Mouse (Mus musculus) forebrain, embryonic 14.5 days (tissue): ENCODE data around the gene Syde2. TPM values are rescaled to one million over a fixed set of nuclear protein-coding genes. Genes with fewer than 3 reads are reported as not detected.
A peak's percentile ranks its signal among the peaks of the same experiment; 100 is the strongest.

ENCODE experiments used
- ATAC-seq: fragments of 200-750 bp; cut with Nextera tagmentation; 2 replicates; pipeline ENCODE4 v1.8.0; 2017; ENCODE audit warnings: mild to moderate bottlenecking, moderate library complexity
- DNase-seq: peaks from one replicate; pipeline ENCODE4 v3.0.0-alpha.2; 2015; ENCODE audit warnings: low spot score
- H3K27ac ChIP-seq: fragments of 300-500 bp; sonication (generic); 2 replicates; pipeline ENCODE4 v1.5.1; 2014; ENCODE audit warnings: low read depth, mild to moderate bottlenecking, control low read depth, low read length, moderate library complexity
- H3K27me3 ChIP-seq: fragments of 300-500 bp; sonication (generic); replicated peaks from 2 replicates; pipeline ENCODE4 v1.6.1; 2014; ENCODE audit warnings: low read length, control low read depth, mixed read lengths; ENCODE audit not compliant: control insufficient read depth, insufficient read depth
- H3K36me3 ChIP-seq: fragments of 300-500 bp; sonication (generic); 2 replicates; pipeline ENCODE4 v1.6.1; 2014; ENCODE audit warnings: low read length, control low read depth; ENCODE audit not compliant: control insufficient read depth, insufficient read depth
- H3K4me1 ChIP-seq: fragments of 300-500 bp; sonication (generic); 2 replicates; pipeline ENCODE4 v1.6.1; 2014; ENCODE audit warnings: antibody characterized with exemption, low read length, control low read depth; ENCODE audit not compliant: control insufficient read depth, insufficient read depth
- H3K4me2 ChIP-seq: fragments of 300-500 bp; sonication (generic); 2 replicates; pipeline ENCODE4 v1.6.1; 2014; ENCODE audit warnings: mild to moderate bottlenecking, control low read depth, low read length
- H3K4me3 ChIP-seq: fragments of 300-500 bp; sonication (generic); 2 replicates; pipeline ENCODE4 v1.5.1; 2014; ENCODE audit warnings: low read depth, low read length, control low read depth
- H3K9ac ChIP-seq: fragments of 300-500 bp; sonication (generic); 2 replicates; pipeline ENCODE4 v1.6.1; 2014; ENCODE audit warnings: mild to moderate bottlenecking, low read length, control low read depth, moderate library complexity
- H3K9me3 ChIP-seq: fragments of 300-500 bp; sonication (generic); replicated peaks from 2 replicates; pipeline ENCODE4 v1.6.1; 2016; ENCODE audit warnings: low read length, control low read depth, mixed read lengths; ENCODE audit not compliant: control insufficient read depth
- WGBS: fragments of 180-500 bp; shearing (Covaris S2); extraction: QIAGEN DNeasy Blood & Tissue Kit; methylation state at CpG from one replicate; pipeline ENCODE4 v1.1.7; 2014; 5-methylcytosine and 5-hydroxymethylcytosine counted together
- polyA plus RNA-seq: library from polyadenylated mRNA; unstranded; fragments of >200 nt; fragmentation: Nextera tagmentation; extraction: Ambion mirVana; gene quantifications from 2 replicates; pipeline ENCODE4 v1.2.1, GENCODE M21; 2014

Syde2 gene
- polyA plus RNA-seq, 1 experiment from 2014 or later: 0.67 TPM

DNA sequence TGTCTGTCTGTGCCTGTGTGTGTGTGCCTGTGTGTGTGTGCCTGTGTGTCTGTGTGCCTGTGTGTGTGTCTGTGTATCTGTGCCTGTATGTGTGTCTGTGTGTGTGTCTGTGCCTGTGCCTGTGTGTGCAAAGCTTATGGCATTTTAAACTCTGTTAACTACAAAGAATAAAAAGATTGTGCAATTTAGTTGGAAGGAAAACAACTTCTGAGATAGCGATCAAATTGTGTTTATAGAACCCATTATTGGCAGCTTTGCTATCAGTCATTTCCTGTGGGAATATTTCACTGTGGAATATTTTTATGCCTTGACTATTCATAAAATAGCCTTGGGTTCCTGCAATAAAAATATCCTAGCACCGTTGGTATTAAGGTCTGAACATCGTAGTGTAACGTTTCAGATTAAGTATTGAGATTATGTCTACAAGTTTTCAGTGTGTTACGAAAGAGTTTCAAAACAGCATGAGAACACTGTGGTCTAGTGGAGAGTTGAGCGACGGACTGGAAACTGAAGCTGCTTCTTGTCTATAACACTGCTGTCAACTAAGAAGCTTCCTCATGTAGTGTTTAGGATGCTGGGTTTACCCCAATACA, 2.2 kb upstream of the Syde2 start:
- DNase-seq (no peak), ATAC-seq (no peak)
- Histone ChIP-seq H3K9me3 (no peaks in the 10 kb centered on the region), H3K36me3 (no peaks in the 10 kb centered on the region), H3K27ac (no peak overlapping the region), H3K9ac (no peak overlapping the region), H3K4me1 (peaks cover 4% of the 10 kb centered on the region), H3K4me3 (no peak overlapping the region), H3K4me2 (no peak overlapping the region), H3K27me3 (peaks cover 10% of the 10 kb centered on the region; the same call in 1 of the 2 replicates)
- WGBS: 87% methylated on average over 7 of the region's 7 CpGs

DNA sequence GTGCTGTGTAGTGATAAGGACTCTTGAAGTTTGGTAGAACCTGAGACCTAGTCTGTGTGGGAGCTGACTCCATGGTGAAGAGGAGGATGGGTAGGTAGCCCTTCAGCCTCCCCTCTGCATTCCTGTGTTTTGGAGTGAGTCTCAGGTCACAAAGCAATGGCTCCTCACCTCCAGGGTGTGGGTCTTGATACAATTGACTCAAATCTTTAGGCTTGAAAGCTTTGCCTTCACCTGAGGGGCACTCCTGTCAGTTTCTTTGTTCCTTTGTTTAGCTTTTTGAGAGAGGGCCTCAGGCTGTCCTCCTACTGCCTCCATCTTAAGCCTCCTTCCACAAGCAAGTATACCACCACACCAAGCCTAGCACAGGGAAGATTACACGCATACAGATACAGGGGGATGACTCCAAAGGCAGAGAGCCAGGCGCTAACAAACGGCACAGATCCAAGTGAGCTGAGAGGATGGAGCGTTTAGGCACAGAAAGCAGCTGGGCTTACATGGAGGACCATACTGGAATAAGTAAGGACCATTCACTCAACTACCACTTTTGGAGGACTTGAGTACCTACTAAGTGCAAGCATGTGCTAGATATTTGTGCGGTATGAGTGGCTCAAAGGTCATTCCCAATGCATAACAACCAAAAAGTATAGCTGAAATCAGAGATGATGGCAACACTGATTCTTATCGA, 1.2 kb upstream of the Syde2 start:
- no peak overlapping the region for H3K4me3 ChIP-seq
- no peak overlapping the region for H3K27ac ChIP-seq
- peaks cover 10% of the 10 kb centered on the region; the same call in 1 of the 2 replicates for H3K27me3 ChIP-seq
- H3K9ac ChIP-seq: no peak overlapping the region
- WGBS: 47% methylated on average over 6 of the region's 6 CpGs
- no peak overlapping the region for H3K4me2 ChIP-seq
- H3K4me1 ChIP-seq: peaks cover 4% of the 10 kb centered on the region
- H3K36me3 ChIP-seq: no peaks in the 10 kb centered on the region
- no peaks in the 10 kb centered on the region for H3K9me3 ChIP-seq
- DNase-seq: peak; percentile 20
- no peak for ATAC-seq

DNA sequence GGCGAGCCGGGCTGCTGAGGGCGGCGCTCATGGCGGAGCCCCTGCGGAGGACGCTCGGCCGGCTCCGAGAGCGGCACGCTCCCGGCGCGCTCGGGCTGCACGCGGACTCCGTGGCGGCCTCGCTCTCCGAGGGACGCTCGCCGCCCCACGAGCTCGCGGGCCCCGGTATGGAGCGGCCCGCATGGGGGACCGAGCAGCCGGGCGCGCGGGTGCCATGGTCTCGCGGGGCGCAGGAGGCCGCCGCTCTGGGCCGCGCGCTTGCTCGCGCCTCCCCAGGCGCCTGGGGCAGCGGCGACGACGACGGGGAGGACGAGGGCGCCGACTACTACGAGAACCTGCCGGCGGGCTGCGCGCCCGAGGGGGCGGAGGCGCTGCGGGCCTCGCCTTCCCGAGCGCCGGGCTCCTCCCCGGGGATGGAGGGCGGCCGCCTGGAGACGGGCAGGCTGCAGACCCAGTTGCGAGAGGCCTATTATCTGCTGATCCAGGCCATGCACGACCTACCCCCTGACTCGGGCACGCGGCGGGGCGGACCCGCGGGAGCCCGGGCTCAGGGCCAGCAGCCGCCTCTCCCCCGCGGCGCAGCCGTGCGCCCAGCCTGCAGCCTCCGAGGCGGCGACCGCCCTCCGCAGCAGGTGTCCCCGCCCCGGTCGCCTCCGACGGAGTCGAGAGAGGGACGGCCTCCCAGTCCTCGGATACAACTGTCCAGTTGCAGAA, 457 bp downstream of the Syde2 start:
- peaks cover 10% of the 10 kb centered on the region; the same call in 1 of the 2 replicates for H3K27me3 ChIP-seq
- peak overlapping the region; percentile 33; the same call in 1 of the 2 replicates for H3K27ac ChIP-seq
- H3K36me3 ChIP-seq: no peaks in the 10 kb centered on the region
- DNase-seq (peak; percentile 65), ATAC-seq (peak; percentile 82)
- H3K4me3 ChIP-seq: peak overlapping the region; percentile 63
- peak overlapping the region; percentile 70 for H3K9ac ChIP-seq
- peaks cover 4% of the 10 kb centered on the region for H3K4me1 ChIP-seq
- H3K9me3 ChIP-seq: no peaks in the 10 kb centered on the region
- WGBS: under 1% methylated on average over 61 of the region's 101 CpGs
- H3K4me2 ChIP-seq: peak overlapping the region; percentile 77

DNA sequence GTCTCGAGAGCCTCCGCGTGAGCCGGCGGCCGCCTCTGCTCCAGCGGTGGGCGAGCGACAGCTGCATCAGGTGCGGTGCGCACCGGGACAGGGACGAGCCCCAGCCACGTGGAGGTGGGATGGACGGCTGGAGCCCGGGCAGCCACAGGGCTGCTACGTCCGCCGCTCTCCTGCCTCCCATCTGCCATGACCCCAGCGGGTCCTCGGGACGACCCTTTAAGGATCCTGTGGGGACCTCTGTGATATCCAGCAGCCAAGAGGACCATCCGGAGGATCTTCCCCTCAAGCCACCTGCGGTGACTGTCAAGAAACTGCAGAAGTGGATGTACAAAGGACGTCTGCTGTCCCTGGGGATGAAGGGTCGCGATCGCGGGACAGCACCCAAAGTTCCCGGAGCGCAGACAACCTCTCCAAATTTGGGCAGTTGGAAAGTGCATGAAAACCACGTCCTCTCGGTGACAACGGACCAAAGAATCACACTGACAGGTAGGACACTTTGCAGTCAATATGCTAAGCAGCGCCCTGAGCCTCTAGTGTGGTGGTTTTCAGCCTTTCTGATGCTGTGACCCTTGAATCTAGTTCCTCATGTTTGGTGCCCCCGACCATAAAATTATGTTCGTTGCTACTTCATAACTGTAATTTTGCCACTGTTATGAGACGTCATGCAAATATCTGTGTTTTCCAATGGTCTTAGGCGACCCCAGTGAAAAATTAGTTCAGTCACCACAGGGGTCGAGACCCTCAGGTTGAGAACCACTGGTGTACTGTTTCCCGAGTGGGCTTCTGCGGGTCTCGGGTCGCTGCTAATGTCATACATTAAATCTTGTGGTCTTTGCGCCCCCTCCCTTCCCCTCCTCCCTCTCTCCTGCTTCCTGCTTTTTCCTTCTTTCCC, 1.3 kb downstream of the Syde2 start:
- Histone ChIP-seq H3K9ac (peak overlapping the region; percentile 70), H3K9me3 (no peaks in the 10 kb centered on the region), H3K4me3 (peak overlapping the region; percentile 63), H3K27ac (no peak overlapping the region), H3K36me3 (no peaks in the 10 kb centered on the region), H3K4me2 (peak overlapping the region; percentile 77), H3K4me1 (peaks cover 4% of the 10 kb centered on the region), H3K27me3 (peaks cover 10% of the 10 kb centered on the region; the same call in 1 of the 2 replicates)
- ATAC-seq: no peak; the same call in 1 of the 2 replicates
- no peak for DNase-seq
- under 1% methylated on average over 40 of the region's 45 CpGs for WGBS

DNA sequence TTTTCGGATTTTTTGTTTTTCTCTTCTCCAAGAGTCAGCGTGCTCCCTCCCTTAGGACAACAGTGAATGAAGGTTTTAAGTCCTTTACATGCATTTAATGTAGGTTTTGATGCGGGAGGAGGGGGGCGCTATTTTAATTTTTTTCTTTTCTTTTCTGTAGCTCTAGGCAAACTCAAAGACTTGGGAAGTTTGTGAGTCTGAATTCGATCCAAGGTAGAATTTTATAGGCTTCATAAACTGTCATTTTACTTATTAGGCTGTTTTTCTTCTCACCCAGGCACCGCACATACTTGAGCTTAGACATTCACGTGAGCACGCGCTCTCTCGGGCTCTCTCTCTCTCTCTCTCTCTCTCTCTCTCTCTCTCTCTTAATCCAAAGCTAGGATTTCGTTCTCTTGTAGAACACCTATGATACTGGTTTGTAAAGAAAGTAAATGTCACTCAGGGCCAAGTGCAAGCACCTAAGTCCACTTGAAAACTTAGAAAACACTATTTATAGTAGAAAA, 2.0 kb downstream of the Syde2 start:
- no peaks in the 10 kb centered on the region for H3K9me3 ChIP-seq
- WGBS: 3% methylated on average over 11 of the region's 11 CpGs
- H3K9ac ChIP-seq: peak overlapping the region; percentile 70; the same call in 1 of the 2 replicates
- no peak for ATAC-seq
- peaks cover 10% of the 10 kb centered on the region; the same call in 1 of the 2 replicates for H3K27me3 ChIP-seq
- H3K36me3 ChIP-seq: no peaks in the 10 kb centered on the region
- DNase-seq: peak; percentile 16
- H3K27ac ChIP-seq: no peak overlapping the region
- peaks cover 4% of the 10 kb centered on the region for H3K4me1 ChIP-seq
- peak overlapping the region; percentile 63 for H3K4me3 ChIP-seq
- H3K4me2 ChIP-seq: peak overlapping the region; percentile 77

DNA sequence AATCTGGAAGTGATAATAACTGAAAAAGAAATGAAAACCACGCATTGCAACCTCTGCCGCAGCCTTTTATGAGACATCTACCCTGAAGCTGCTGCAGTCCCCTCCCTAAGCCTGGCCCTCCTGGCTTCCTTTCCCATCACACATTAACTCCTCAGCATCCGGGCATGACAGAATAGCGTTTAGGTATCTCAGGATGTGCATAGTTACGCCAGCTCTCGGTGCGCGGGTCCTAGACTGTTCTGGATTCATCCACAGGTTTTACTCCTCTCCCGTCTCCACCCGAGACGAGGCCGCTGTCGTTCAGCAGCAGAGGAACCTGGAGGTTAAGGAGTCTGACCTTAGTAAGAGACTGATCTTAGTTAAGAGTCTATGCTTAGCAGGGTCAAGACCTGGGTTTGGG, 3.5 kb downstream of the Syde2 start:
- ATAC-seq (no peak), DNase-seq (no peak)
- Histone ChIP-seq H3K9ac (no peak overlapping the region), H3K27me3 (peaks cover 10% of the 10 kb centered on the region; the same call in 1 of the 2 replicates), H3K27ac (no peak overlapping the region), H3K4me1 (peaks cover 4% of the 10 kb centered on the region), H3K9me3 (no peaks in the 10 kb centered on the region), H3K4me2 (no peak overlapping the region), H3K36me3 (no peaks in the 10 kb centered on the region), H3K4me3 (no peak overlapping the region)
- WGBS: 91% methylated on average over 13 of the region's 13 CpGs

DNA sequence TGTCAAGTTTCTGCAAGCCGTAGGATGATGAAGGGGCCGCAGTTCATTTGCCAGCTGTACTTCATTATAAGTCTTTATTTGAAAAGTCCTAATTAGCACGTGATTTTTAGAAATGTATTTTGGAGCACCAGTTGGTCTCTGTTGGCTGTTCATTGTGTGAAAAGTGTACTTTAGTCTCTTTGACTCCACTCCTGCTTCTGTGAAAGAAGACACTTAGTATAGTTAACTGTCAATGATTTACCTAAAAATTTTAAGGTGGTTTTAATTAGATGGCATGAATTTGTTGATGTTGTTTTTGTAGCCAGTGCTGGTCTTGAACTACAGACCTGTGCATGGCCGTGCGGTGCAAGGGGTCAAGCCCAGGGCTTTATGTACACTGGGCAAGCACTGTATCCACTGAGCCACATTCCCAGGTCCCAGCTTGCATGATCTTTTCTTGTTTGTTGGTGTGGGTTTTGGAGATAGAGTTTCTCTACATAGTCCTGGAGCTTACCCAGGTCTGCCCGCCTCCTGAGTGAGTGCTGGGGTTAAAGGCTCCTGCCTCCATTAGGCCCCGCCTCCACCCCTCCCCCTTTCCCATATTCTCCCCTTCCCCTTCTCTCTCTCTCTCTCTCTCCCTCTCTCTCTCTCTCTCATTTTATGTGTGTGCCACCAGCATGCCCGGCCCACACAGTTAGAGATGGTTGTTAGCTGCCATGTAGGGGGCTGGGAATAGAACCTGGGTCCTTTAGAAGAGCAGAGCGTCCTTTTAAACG, 4.5 kb downstream of the Syde2 start:
- peaks cover 7% of the 10 kb centered on the region; the same call in 1 of the 2 replicates for H3K27me3 ChIP-seq
- no peaks in the 10 kb centered on the region for H3K36me3 ChIP-seq
- no peak overlapping the region for H3K4me3 ChIP-seq
- no peak for ATAC-seq
- WGBS: 82% methylated on average over 10 of the region's 10 CpGs
- no peaks in the 10 kb centered on the region for H3K9me3 ChIP-seq
- H3K9ac ChIP-seq: no peak overlapping the region
- no peak overlapping the region for H3K27ac ChIP-seq
- peaks cover 4% of the 10 kb centered on the region for H3K4me1 ChIP-seq
- DNase-seq: no peak
- no peak overlapping the region for H3K4me2 ChIP-seq

DNA sequence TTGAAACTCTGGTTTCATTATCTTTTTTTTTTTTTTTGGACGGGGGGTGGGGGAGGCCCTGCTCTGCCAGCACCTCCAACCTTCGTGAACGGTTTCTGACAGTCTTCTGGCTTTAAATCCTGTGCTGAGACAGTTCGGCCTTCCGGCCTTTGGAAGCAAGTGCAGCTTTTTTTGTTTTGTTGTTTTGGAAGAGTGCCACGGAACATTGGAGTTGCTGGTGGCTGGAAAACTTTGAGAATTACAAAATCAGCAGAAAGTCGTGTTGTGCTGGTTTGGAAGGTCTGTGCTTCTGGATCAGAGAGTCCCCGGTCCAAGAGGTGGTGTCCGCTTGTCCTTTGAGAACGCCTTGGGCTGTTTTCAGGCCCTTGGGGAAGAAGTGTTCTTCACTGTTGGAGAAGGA, 5.1 kb downstream of the Syde2 start:
- Histone ChIP-seq H3K27ac (no peak overlapping the region), H3K36me3 (no peaks in the 10 kb centered on the region), H3K27me3 (peaks cover 7% of the 10 kb centered on the region; the same call in 1 of the 2 replicates), H3K9ac (no peak overlapping the region), H3K4me2 (no peak overlapping the region), H3K4me1 (peaks cover 4% of the 10 kb centered on the region), H3K4me3 (no peak overlapping the region), H3K9me3 (no peaks in the 10 kb centered on the region)
- 84% methylated on average over 10 of the region's 10 CpGs for WGBS
- no peak for ATAC-seq
- no peak for DNase-seq
